Mouse (Mus musculus) frontal cortex, postnatal 10 days (tissue): Measurements from ENCODE around the gene Orc3.
A peak's percentile ranks its signal among the peaks of the same experiment; 100 is the strongest.
"Not testable (repeated sequence)": the region's sequence is repeated elsewhere in the genome, so short reads cannot be mapped to it uniquely, and the experiment has no call there.

Source experiments
- DNase-seq, 2 experiments: peaks; one replicate each; pipeline ENCODE4 v3.0.0; 2022; ENCODE audit warnings: low spot score in 2 of 2, mixed read lengths in 1 of 2

Orc3 gene

DNA sequence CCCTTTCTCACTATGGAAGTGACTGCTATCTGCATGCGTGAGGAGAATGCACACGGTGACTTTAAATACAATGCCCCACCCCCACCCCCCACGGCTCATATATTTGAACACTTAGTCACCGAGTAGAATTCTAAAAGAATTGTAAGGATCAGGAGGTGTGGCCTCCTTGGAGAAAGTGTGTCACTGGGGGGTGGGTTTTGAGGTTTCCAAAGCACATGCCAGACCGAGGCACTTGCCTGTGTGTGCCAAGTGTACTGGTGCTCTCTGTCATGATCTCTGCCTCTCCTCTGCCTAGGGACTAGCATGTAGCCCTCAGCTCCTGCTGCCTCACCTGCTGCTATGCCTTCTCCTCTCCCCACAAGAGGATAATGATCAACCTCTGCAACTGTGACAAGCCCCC is 32.3 kb downstream of the Orc3 start:
- DNase-seq = no peak

GRCm38 (mm10) chr4:34581990-34582389 is 32.8 kb downstream of the Orc3 start:
- peak in 1 of 2 experiments; percentile 18 for DNase-seq

GRCm38 (mm10) chr4:34581489-34581888 is 33.3 kb downstream of the Orc3 start:
- DNase-seq = not testable (repeated sequence)

DNA sequence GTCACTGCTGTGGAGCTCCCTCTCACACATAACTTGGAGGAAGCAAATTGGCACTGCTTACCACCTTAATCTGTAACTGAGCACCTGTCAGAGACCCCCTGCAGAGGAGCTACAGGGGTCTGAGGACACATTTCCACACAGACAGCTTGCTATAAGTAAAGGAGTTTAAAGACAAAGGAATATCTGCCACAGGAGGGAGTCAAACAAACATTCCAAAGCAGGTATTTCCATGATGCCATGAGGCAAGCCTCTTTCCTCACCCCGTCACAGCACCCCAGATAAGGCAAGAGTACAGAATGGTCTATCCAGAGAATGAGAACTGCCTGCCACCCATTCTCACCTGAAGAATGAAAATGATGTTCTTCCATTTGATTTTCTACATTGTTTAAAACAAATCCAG is 35.5 kb downstream of the Orc3 start:
- DNase-seq = no peak

DNA sequence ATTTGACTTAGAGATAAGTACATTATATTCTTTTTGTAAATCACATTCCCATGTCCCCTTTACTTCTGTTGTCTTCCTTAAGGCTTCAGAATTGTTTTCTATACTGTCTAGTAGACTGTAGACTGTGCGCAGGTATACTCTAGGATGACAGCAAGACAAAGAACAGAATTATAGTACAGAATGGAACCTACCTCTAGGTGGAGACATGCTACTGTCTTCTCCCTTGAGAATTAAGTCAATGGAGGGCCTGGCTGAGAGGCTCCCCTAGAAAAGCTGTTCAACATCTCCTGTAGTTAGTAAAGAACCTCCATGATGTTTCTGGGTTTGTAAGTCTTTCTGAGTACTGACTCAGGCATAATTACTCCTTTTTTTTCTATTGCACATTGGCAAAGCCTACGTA is 37.7 kb downstream of the Orc3 start:
- DNase-seq = no peak

DNA sequence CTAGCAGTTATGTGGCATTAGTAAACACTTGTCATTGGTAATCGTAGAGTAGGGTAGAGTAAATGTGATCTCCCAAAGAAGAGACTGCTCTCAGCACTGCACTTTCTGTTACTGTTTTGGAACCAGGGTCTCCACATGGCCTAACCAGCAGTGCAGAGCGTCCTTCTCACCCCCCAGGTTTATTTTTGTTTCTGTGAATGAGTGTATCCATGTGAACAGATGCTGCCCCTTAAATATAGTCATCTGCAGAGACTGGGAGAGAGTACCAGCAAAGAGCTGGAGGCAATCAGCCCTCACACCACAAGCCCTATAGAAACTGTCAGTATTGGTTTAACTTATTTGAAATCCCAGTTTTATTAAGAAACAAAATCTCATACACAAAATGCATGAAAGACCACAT is 41.9 kb downstream of the Orc3 start:
- no peak for DNase-seq

GRCm38 (mm10) chr4:34566226-34566625 is 48.5 kb downstream of the Orc3 start:
- no peak for DNase-seq

GRCm38 (mm10) chr4:34560971-34561370 is 53.8 kb downstream of the Orc3 start:
- no peak for DNase-seq

DNA sequence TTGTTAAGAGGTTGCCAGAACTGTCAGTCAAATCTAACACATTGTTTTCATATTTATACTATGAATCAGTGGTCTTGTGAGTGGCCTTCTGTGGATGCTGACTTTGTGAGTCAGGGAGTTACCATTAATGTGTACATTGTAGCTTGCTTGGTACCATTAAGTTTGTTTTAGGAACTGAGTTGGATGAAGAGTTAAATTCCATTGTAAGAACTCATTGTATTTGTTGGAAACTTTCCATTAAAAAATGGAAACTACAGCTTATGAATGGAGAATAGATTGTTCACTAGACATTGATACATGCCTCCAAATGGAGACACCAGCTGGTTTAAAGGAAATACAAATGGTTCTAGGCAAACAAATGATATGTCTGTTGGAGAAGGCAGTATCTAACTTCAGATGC is 58.6 kb downstream of the Orc3 start:
- no peak for DNase-seq

DNA sequence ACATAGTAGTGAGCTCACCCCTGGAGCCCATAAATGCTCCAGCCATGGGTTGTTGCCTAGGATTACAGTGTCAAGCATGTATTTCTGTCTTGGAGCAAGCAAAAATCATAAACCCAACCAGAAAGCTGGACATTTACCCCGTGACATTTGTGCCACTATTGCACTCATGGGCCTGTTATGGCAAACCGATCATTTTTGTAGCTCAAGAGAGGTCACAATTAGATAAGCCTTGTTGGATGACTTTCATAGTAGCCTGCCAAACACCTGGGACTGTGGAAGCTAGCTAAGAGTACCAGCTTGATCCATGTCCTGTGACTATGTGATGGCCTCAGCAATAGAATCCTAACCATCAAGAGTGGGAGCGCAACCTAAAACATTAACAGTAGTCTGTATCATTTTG is 59.1 kb downstream of the Orc3 start:
- no peak for DNase-seq

DNA sequence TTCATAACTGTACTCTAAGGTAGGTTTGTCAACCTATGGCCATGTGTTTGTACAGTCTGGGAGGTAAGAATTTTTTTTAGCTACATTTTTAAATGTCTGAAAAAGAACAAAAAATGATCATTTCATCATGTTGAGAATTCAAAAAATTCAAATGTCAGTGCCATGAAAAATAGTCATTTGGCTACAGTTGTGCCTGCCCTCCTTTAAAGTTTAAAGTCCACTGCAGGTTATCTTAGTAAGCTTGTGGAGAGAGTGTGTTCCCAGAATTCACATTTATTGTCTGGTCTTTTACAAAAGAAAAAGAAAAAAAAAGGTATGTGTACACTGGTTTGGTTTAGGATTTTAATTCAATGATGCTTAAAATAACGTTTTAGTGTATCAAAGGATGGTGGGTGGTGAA is 60.1 kb downstream of the Orc3 start:
- DNase-seq = no peak

DNA sequence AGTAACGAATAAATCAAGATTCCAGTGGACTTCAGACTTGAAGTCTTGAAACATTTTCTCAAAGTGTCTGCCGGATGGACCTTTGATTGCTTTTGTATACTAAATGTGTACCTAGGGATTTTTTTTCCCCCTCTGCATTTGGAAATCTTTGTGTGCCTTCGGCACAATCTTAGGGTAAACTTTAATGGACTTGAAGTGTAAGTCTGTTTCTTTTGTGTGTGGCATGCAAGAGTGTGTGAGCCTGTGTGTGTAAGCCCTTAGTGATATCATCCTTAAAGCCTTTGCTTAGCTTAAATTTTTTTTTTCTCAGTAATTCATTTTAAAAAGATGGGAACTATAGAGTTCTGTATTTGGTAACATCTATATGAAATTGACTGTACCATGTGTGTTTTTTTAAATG is 62.8 kb downstream of the Orc3 start:
- DNase-seq = no peak

DNA sequence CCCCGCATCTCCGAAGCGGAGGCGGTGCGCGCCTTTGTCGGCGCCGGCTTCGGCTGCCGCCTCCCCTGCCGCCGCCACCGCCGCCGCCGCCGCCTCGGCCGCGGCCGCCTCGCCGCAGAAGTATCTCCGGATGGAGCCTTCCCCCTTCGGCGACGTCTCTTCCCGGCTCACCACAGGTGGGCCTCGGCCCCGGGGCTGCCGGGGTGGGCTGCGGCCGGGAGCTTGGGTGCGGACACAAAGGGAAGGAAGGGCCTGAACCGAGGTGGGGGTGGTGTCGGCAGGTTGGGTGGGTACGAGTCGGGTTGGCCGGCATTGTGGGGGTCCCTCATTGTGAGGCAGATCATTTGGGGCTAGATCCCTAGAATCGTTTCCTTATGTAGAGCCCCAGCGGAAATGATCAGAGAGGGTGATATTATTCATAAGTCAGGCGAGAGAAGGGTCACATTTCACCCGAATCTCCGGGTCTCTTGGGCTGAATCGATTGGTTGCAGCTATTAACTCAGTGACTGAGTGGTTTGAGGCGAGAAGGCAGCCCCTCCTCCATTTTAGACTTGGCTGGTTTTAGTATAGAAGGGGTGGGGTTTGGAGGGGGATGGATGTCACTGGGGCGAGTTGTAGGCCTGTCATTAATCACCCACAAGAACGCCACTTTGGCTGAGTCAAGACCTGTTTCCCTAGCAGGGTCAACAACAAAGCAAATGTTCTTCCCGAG is 63.5 kb downstream of the Orc3 start:
- DNase-seq = peak in 1 of 2 experiments; percentile 48

GRCm38 (mm10) chr4:34550748-34551097 is 64.0 kb downstream of the Orc3 start, which contains the start of gene Akirin2:
Akirin2 (plus strand) TSS chr4:34550937.
- no peak for DNase-seq

- peak; percentile 95 to 96 for DNase-seq
These were observed 64.6 kb downstream of the Orc3 start for GRCm38 (mm10) chr4:34549981-34550747.

DNA sequence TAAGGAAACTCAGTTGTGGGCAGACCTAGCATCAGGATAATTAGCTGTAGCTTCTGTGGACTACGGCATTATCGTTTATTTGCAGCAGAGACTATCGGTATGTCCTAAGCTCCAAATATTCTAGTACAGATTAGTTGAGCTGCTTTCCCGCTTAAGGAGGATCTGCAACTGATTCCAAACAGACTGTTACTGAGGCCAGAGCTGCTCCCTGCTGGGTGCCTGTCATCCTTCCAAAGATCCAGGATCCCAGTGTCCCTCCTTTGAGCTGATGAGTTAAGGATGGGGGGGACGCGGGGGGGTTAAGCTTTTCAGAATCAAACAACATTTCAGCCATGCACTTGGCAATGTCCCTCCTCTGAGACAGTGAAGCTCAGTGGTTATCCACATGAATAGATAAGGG is 84.8 kb downstream of the Orc3 start:
- no peak for DNase-seq

DNA sequence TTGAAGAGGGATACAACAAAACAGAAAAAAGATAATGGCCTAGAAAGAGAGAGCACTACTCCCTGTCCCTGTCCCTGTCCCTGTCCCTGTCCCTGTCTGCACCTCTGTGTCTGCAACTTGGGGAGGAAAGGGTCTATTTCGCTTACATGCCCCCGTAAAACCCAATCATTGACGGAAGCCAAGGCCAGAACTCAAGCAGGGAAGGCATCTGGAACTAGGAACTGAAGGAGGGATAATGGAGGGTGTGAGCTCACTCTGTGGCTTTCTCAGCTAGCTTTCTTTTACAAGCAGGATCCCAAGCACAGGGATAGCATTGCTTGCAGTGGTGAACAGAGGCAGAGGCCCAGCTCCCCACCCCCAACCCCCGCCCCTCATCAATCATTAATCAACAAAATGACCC is 85.4 kb downstream of the Orc3 start:
- DNase-seq = no peak

GRCm38 (mm10) chr4:34528430-34529100 is 86.2 kb downstream of the Orc3 start:
- no peak for DNase-seq

DNA sequence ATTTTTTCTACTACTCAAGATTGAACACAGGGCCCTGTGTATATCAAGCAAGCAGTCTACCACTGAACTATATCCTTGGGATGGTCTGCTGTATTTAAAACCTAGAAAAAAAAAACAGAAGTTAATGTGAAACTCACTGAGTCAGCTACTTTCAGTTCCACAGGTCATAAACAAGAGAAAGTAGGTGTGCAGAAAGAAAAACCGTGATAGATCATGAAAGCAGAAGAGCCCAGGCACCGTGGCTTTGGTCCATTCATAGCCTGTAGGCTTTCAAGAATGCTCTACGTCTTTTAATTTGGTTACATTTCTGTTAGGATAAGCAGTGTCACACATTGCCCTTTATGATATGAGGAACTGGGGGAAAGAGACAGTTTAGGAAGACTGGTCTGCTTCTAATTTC is 88.0 kb downstream of the Orc3 start:
- DNase-seq = no peak

- no peak for DNase-seq
These were observed 91.2 kb downstream of the Orc3 start for GRCm38 (mm10) chr4:34523586-34523985.

GRCm38 (mm10) chr4:34522846-34523245 is 91.9 kb downstream of the Orc3 start:
- no peak for DNase-seq
